Mouse (Mus musculus): ENCODE data around the gene Htr1f.
"Not testable (repeated sequence)": the region's sequence is repeated elsewhere in the genome, so short reads cannot be mapped to it uniquely, and the experiment has no call there.

Htr1f gene

DNA sequence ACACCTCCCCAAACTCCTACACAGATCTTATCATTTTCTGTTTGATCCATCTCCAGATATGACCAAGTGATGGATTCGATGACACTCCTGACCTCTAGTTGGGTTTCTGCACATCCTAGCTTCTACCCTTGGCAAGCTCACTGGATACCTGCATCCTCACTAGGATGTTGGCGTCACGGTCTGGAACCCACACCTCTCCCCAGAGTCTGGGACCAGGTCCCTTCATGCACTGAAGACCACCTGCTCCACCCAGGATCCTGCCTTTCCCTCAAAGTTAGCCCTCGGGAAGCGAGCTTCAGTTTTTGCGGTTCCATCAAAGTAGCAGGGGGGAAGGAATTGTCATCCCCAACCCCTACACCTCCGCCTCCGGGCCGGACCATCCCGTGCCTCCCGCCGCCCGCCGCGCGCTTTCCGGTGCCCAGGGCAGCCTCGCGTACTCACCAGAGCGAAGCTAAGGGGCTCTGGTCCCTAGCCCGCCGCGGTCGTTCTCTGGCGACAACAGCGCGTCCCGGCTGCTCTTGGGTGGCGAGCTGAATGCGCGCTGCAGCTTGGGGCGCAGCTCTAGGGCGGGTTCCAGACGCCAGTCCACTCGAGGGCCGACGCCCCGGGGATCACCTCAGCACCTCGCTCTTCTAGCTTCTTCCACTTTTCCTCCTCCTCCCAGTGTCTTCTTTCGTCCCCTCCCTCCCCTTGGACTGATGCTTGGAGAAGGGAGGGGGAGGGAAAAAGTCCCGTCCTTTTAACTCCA is at the start of gene Htr1f:
Htr1f (minus strand) TSS at position 671 of the 748 bp plus-strand sequence.
- DNase-seq (ENCODE audit: low read depth): no peak

DNA sequence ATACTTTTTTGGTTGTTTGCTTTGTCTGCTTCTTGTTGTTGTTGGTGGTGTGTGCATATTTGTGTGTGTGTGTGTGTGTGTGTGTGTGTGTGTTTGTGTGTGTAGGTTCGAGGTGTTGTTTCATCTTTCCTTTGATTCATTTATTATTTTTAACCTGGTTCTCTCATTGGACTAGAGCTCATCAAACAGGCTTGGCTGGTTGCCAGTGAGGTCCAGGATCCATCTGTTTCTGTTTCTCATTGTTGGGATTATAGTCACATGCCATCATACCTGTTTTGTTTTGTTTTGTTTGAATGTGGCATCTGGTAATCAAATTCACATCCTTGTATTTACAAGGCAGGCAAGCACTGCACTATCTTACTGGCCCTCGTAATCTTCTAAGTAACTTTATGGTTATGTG is 34.1 kb upstream of the Htr1f start:
- no peak for DNase-seq (ENCODE audit: low read depth)

DNA sequence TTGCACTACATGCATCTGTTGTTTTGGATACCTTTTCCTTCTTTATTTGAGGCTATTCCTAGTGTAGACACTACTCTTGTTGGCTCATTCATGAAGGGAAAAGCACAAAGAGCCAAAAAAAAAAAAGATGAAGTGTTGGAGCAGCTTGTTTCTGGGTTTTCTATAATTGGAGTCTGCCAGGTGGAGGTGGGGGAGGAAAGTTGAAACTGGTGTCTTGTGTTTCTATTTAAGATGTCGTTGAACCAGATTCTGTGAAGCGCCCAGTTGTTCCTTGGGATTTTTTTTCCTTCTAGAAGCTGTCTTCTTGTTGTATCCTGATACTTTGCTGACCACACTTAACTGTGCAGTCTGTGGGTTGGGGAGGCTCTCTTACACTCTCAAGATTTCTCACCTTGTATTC is 23.7 kb upstream of the Htr1f start:
- no peak for DNase-seq (ENCODE audit: low read depth)

DNA sequence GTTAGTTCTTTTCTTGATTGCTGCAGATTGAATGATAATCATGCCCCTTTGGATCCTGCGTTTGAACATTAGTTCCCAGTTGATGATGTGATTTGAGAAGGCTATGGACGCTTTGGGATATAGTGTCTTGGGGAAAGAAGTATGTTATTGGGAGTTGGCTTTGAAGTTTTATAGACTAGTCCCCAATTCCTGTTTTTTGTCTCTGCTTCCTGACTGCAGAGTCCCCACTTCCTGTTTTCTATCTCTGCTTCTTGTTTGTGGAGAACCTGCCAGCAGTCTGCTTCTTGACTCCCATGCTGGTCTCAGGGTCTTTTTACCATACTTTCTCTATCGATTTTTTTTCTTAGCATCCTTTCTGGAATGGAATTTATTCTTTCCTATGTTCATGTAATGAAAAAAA is 22.2 kb upstream of the Htr1f start:
- DNase-seq (ENCODE audit: low read depth): no peak

DNA sequence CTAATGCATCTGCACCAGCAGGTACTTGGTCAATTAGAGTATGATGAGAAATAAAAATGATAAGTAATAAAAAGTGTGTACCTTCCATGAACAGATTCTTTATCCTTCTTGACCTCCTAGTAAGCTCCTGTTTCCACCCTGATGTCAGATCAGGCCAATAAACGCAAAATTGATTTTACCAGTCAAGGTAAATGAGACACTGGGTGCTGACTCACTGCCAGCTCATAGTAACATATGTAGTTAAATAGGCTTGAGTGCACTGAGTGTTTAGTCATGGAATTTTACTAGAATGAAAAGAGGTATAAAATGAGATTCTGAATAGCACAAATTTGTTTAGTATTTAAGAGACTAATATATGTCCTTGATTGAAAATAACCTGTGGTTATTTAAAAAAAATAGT is 6.6 kb upstream of the Htr1f start:
- peak; percentile 4 for DNase-seq (ENCODE audit: low read depth)

DNA sequence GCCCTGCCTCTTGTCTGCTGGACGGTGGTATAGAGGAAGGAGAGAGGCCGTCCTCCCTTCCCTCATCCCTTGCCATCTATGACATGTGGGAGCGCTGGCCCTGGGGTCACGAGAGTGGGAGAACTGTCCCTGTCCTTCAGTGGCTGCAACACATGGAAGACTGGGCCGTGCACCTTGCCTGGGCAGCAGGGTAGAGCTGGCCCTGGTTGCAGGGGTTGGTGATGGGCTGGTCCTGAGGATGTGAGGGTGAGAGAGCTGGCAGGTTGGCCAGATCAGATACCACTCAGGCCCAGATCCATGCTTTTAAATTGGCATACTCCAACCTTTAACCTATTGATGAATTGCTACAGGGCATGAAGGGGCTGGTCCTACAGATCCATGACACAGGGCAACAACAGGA is 12.1 kb downstream of the Htr1f start:
- no peak for DNase-seq (ENCODE audit: low read depth)

DNA sequence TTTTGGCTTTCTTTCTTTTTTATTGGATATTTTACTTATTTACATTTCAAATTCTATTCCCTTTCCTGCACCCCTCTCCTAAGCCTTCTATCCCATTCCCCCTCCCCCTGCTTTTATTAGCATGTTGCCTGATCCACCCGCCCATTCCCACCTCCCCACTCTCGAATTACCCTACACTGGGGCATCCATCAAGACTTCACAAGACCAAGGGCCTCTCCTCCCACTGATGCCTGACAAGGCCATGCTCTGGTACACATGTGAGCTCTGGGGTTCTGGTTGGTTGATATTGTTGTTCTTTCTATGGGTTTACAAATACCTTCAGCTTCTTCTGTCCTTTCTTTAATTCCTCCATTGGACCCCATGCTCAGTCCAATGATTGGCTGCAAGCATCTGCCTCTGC is 22.2 kb downstream of the Htr1f start:
- no peak for DNase-seq (ENCODE audit: low read depth)

DNA sequence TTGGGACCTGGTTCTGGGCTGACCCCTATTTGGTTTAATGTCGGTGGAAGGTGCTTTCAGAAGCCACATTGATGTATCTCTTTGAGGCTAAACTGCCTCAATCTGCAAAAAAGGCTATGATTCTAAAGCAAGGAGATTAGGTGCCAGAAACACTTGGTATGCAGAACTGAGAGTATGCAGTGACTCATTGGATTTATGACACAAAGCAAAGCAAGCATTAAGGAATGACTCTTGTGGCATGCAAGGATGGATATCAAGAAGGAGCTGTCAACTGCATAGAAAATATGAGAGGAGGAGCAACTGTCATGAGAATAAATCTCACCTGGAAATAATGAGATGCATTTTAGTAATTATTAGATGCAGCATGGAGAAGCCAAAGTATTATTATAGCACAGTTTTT is 35.8 kb downstream of the Htr1f start:
- no peak for DNase-seq (ENCODE audit: low read depth)

DNA sequence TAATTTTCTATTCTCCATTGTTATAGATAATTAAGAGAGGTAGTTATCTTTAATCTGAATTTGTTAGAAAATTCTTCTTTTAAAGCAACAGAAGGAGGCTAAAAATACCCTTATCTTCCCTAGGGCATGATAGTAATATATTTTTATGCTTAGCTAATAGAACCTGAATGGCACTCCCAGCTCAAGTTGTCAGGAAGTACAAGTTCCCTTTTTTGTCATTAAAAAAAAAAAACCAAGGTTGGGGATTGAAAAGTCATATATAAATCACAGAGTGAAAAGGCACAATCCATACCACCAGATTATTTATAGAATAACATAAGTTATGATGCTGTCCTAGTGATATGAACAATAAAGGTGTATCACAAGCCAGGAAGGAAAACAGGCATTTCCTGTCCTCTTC is 39.4 kb downstream of the Htr1f start:
- DNase-seq (ENCODE audit: low read depth): no peak

DNA sequence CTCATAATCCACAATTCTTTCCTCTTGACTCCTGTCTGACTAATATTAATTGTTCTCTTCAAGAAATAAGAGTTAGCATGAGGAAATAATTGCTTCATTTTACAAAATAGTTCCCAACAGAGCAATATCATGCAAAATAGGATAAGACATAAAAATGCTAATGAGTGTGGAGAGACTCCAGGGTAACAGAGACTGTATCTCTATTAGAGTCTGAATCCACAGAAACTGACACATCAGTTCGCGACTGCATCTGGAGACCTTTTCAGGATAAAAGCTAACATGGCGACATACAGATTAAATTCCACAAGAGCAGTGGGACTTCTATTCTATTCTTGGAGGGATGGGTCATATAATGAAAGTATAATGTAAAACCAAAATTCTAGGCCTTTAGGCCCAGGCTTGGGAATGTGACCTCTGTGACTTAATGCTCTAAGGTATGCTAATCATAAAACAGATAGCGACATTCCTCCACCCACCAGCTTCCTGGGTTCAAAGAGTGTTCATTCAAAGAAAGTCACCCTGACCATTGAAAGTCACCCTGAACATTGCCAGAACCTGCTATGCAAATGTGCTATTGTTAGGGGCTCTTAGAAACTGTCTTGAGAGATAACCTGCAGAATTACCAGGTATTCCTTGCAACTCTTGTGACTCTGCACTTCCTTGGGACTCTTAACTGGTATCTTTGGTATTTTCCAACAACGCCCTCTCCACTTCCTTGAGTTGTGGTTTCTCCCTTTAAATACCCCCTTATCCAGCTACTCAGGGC is 67.8 kb downstream of the Htr1f start:
- not testable (repeated sequence) for DNase-seq (ENCODE audit: low read depth)

DNA sequence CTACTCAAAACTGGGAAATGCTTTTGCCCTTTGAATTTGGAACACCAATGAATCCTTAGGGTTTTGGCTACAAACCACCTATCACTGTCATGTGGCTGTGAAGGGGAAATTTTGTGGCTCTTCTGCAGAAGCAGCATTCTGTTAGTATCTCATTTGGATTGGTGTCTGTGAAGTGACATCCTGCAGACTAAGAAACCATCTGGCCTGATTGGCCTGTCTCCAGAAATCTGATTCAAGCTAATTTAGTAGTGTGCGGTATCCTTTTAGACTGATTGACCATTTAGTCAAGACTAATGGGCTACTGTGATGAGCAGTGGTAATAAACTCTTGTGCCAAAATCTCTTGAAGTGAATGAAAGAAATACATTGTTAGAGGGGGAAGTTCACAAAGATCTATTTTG is 76.0 kb downstream of the Htr1f start:
- peak; percentile 19 for DNase-seq (ENCODE audit: low read depth)

DNA sequence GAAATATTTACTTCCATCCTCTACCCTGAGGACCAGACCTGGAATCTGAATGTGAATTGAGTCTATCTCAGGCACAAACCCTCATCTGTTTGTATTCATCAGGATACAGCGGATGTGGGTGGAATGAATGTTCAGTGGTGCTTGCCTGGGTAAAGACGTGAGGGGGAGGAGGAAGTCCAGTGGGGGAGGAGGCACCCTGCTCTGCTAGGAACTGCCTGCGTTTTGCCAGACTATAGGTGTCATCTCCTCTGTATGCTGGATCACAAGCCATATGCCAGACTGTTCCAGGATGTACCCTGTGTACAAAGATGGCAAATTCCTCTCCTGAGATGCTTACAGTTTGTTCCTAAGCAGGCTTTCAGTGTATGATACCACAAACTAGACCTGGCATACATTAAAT is 83.3 kb downstream of the Htr1f start:
- no peak for DNase-seq (ENCODE audit: low read depth)

DNA sequence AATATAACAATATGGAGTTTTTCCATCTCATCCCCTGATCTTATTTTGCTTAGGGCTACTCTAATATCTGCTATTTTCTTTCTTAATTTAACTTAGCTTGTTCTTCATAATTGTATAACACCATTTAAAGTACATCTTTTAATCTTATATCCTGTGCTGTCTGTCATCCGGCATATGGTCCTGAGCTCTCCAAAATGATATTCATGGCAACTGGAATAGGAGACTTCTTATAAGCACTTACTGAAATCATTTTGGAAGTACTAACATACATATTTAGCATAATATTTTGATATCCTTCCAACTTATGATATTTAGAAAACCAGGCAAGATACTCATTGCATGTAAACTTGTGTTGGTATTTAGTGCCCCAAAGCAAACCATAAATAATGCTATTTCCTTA is 86.9 kb downstream of the Htr1f start:
- DNase-seq (ENCODE audit: low read depth): no peak

DNA sequence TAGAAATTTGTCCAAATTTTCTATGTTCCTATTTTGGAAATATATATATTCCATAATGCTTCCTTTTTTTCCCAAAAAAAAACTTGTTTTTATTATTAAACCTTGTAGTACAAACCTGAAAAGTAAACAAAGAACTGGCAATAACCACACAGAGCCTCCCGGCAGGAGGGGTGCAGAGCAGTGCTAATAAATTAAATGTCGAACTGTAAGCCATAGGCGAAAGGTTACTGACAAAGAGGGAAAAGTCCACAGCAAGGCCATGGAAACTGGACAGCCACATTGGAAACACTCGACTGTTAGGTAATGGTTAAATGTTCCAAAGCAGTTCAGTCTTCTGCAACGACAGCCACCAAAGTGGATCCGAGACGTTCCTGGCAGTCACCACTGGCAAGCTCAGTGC is 87.5 kb downstream of the Htr1f start:
- no peak for DNase-seq (ENCODE audit: low read depth)

DNA sequence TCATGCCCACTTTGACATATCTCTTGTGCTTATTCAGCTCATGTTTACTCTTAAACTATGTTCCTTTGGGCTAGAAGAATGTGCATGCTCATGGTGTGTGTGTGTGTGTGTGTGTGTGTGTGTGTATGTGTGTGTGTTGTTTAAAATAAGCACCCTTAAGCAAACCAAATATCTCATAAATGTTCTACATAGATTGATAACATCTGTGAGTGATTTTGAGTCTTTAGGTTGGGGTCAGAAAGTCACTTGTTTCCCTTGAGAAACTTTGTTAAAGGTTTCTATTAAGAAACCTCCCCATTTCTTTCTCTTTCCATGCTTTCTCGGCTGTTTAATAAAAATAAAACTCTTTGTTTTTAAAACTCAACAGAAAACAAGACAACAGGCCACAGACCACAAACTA is 88.1 kb downstream of the Htr1f start:
- DNase-seq (ENCODE audit: low read depth): no peak

DNA sequence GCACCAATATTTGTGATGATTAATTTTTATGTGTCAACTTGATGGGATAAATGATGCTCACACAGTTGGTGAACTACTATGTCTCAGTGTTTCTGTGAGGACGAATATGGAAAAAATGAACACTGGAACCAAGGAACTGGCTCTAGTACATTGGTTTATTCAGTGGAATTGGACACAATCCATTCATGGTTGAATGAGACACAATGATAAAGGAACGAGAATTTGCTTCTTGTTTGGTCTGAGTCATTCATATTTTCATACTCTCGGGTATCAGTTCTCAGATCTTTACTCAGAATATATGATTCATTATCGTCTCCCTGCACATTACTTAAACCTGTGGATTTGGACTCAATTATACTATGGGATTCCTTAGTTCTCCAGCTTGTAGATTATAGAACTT is 90.4 kb downstream of the Htr1f start:
- no peak for DNase-seq (ENCODE audit: low read depth)

DNA sequence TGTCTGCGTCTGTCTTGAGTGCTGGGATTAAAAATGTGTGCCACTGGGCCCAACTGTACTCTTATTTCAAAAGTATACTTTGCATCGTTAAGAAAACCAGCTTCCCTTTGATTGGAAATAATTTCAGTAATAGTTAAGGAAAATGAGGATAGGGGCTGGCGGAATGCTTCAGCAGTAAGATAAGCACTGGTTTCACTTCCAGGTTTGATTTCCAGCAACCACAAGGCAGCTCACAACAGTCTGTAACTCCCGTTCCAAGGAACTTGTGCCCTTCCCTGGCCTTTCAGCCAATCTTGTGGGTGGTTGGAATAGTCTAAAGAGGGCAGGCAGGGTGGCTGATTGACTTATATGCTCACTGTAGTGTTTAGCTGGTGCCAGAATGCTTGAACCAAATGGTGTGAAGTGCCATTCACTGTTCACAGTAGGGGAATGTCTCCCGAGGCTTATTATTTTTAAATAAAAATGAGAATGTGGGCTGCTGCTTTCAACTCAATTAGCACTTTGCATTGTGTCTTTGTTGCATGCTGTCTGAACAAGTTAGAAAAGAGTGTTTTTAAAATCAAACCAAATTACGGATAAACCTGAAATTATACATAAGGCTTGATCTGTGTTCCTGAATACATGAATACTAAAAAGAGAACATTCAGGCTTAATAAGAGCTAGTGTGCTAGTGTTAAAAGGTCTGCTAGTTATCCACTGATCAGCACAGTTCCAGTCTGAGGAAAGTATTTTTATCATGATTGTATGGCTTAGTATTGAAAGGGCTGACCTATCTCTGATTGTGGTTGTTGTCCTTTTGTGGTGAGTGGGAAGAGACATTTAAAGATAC is 103.4 kb downstream of the Htr1f start:
- DNase-seq (ENCODE audit: low read depth): no peak

DNA sequence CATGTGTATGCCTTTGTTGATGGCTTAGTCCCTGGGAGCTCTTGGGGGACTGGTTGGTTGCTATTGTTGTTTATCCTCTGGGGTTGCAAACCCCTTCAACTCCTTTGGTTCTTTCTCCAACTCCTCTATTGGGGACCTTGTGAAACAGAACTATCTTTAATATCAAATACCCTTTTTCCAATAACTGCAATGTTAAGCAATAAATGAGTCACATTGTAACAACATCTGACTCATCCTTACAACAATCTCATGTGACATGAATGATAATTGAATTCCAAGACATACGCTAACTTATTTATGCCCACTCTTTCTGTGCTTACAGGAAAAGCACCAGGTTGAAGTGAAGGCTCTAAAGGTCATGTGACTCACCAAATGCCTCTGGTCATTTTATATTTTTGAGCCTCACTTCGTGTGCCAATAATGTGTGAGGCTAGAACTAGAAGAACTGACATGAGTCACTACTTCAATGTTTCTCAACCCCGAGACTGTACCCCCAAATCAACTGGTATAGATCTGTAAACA is 116.3 kb downstream of the Htr1f start:
- DNase-seq (ENCODE audit: low read depth): peak; percentile 62

DNA sequence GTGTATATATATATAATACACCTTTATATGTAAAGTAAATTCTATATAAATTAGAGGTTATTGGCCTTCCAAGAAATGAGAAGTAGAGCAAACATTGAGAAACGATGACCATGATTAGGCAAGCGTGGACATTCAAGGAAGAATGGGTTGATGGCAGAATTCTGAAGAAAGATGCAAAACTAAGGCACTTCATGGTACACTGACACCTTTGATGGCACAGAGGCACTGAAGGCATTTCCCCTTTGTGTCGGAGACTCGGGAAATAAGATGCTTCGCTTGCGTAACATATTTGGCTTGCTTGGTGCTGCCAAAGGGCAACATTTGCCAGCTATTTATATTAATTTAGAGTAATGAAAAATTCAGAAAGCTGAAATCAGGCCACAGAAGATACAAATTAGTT is 118.1 kb downstream of the Htr1f start:
- DNase-seq (ENCODE audit: low read depth): peak; percentile 32

DNA sequence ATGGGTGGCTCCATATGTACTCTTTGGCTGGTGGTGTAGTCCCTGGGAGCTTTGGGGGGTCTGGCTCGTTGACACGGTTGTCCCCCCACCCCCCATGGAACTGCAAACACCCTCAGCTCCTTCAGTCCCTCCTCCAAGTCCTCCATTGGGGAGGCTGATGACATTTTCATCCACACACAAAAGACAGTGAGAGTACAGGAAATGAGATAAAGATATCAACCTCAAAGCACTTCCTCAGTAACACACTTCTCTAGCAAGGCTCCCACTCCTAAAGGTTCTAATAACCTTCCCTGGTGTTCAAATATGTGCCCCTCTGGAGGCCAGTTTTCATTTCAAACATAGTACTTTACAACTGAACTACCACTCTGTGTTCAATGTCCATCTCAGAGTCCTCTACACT is 118.6 kb downstream of the Htr1f start:
- DNase-seq (ENCODE audit: low read depth): peak; percentile 55

DNA sequence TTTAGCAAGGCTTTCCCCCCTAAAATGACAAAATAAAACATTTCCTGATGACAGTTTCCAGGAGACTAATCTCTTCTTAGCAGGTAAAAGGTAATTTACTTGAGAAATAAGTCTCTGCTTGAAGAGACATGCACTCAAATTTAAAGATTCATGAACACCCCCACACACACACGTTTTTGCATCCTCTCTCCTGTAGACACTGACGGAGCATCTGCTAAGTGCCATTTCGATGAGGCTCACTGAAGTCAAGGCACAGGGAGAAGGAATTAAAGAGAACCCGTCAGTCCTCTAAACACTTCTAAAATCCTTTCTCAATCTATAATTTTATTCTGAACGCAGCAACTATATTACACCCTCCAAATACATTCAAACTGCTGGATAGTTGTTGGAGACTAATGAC is 131.0 kb downstream of the Htr1f start:
- DNase-seq (ENCODE audit: low read depth): no peak

DNA sequence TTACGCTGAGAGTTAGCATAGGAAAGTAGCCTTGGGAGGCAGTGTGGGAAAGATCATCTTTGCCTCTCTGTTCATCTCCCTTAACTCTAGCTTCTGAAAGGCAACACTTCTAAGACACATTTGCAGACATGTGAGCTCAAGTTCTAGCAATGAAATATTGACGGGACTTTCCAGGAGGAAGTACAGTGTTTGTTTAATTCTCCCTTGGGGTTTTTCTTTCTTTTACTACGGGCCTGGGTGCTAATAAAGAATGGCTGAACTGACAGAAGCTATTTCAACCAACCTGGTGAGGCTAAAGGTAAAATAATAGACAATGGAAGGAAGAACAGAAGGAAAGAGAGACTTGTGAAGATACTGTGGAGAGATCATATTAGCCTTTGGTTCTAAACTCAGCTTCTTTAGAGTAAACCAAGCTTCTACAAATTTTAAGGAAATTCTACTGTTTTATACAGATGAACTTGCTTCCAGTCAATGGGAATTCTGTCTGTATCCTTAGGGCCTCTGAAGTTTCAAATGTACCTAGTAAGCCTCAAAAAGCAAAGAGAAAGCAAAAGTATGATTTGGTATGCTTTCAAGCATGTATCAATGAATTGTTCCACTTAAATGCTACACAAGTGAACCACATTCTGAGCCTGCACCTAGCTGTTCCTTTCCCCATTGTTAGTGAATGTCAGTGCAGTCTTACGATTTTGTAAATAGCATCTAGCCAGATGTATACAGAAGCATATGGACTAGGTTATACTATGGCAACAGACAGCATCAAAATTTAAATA is 131.9 kb downstream of the Htr1f start:
- DNase-seq (ENCODE audit: low read depth): no peak
